Mouse (Mus musculus) liver, embryonic 14 days (tissue): ENCODE data around the gene Gm10488. TPM values are rescaled to one million over a fixed set of nuclear protein-coding genes. Genes with fewer than 3 reads are reported as not detected.

Experiments
- polyA plus RNA-seq: library from polyadenylated mRNA; depleted of rRNA; stranded (reverse); fragments of >200 nt; gene quantifications from 2 replicates; pipeline ENCODE4 v1.2.3, GENCODE M21; 2012; rRNA removed

The Gm10488 gene
- polyA plus RNA-seq = not detected in 2 replicates

DNA sequence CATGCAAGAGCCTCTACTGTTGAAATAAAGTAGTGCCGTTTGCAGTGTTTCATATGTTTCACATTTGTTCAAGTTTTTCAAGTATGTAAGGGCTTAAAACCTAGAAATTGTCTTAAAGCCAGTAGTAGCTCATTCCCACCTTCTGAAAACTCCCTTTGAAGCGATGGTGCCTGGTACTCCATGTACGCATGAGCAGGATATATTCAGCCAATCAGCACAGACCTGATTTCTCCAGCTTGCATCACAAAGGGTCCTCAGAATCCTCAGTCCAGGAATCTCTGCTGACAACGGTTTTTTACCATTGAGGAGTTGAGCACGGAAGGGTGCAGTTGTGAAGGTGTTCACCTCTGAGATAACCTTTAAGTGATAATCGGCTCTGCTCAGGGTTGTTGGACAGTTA, at the start of gene Gm10488:
TSS of gene Gm10488 (plus strand) at position 301 of the 400 bp plus-strand sequence.

